Mouse (Mus musculus): ENCODE results near the gene Smim15.

DNA sequence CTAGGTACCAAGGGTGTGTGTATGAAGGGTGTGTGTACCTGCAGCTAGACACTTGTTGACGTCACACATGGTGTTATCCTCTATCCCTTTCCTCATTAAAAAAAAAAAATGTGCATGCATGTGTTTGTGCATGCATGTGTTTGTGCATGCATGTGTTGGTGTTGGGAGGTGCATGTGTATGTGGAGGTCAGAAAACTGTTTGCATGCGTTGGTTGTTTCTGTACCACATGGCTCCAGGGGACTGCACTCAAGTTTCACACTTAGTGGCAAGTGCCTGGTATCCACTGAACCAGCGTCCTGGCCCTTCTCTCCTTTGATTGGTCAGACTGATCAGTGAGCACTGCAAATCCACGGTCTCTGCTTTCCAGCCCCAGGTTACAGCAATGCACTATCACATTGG is 42.5 kb downstream of the Smim15 start:
- TF ChIP-seq GATA1 (IDR thresholded peaks at IDR 0.05; ENCODE audit: borderline replicate concordance, low read length) (no peak), FLI1 (IDR thresholded peaks at IDR 0.05; ENCODE audit: low read length) (no peak)

Measured in megakaryocyte, embryonic 14.5 days (primary cell).